Mouse (Mus musculus) midbrain, embryonic 15.5 days (tissue): ENCODE data around the gene Itga2. TPM values are rescaled to one million over a fixed set of nuclear protein-coding genes. Genes with fewer than 3 reads are reported as not detected.

Source experiments
- ATAC-seq: fragments of 200-750 bp; cut with Nextera tagmentation; replicated peaks from 2 replicates; pipeline ENCODE4 v1.8.0; 2017; ENCODE audit warnings: moderate TSS enrichment
- H3K27ac ChIP-seq: fragments of 300-500 bp; sonication (generic); 2 replicates; pipeline ENCODE4 v1.5.1; 2015; ENCODE audit warnings: mild to moderate bottlenecking, inconsistent platforms
- H3K27me3 ChIP-seq: fragments of 300-500 bp; sonication (generic); replicated peaks from 2 replicates; pipeline ENCODE4 v1.6.1; 2015; ENCODE audit warnings: inconsistent platforms
- H3K36me3 ChIP-seq: fragments of 300-500 bp; sonication (generic); replicated peaks from 2 replicates; pipeline ENCODE4 v1.6.1; 2015; ENCODE audit warnings: inconsistent platforms
- H3K4me1 ChIP-seq: fragments of 300-500 bp; sonication (generic); 2 replicates; pipeline ENCODE4 v1.6.1; 2015; ENCODE audit warnings: inconsistent platforms
- H3K4me2 ChIP-seq: fragments of 300-500 bp; sonication (generic); 2 replicates; pipeline ENCODE4 v1.6.1; 2015; ENCODE audit warnings: inconsistent platforms, mild to moderate bottlenecking, moderate library complexity
- H3K4me3 ChIP-seq: fragments of 300-500 bp; sonication (generic); 2 replicates; pipeline ENCODE4 v1.5.1; 2015; ENCODE audit warnings: mild to moderate bottlenecking, inconsistent platforms
- H3K9ac ChIP-seq: fragments of 300-500 bp; sonication (generic); 2 replicates; pipeline ENCODE4 v1.6.1; 2015; ENCODE audit warnings: mild to moderate bottlenecking, inconsistent platforms
- H3K9me3 ChIP-seq: fragments of 300-500 bp; sonication (generic); 2 replicates; pipeline ENCODE4 v1.6.1; 2016; ENCODE audit warnings: inconsistent platforms
- WGBS: fragments of 180-500 bp; shearing (Covaris S2); methylation state at CpG from one replicate; pipeline ENCODE4 v1.1.7; 2015; ENCODE audit warnings: mixed read lengths; 5-methylcytosine and 5-hydroxymethylcytosine counted together
- polyA plus RNA-seq: library from polyadenylated mRNA; unstranded; fragments of >200 nt; fragmentation: Nextera tagmentation; extraction: Ambion mirVana; gene quantifications from 2 replicates; pipeline ENCODE4 v1.2.1, GENCODE M21; 2015

Gene Itga2
- polyA plus RNA-seq, 1 experiment from 2014 or later, result 1.5 TPM

- H3K27ac ChIP-seq, result peak overlapping the region; percentile 53
- H3K4me2 ChIP-seq, result no peak overlapping the region
- H3K27me3 ChIP-seq, result no peaks in the 10 kb centered on the region
- WGBS, result 40% methylated on average over 5 of the region's 5 CpGs
- no peak overlapping the region for H3K4me3 ChIP-seq
- H3K9me3 ChIP-seq, result no peaks in the 10 kb centered on the region
- no peaks in the 10 kb centered on the region for H3K36me3 ChIP-seq
- H3K4me1 ChIP-seq, result no peaks in the 10 kb centered on the region
- ATAC-seq, result peak; percentile 86
- no peak overlapping the region for H3K9ac ChIP-seq
These were observed 93.3 kb downstream of the Itga2 start for GRCm38 (mm10) chr13:114838535-114838990.

DNA sequence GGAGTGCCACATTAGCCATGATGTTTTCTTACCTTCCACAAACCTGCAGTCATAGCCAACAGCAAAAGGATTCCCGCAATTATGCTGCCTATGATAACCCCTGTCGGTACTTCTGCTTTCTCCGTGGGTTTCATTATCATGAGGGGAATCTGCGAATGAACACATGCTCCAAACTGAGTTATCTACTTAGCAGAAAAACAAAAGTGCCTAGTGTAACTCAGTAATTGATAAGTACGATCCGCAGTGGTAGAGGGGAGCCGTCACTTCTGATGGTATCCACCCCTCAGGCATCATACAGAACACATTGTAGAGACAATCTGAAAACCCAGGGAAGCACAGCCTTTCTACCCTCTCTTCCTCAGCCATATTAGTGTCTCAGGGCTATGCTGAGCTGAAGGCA, 94.8 kb downstream of the Itga2 start:
- H3K4me3 ChIP-seq, result no peak overlapping the region
- no peaks in the 10 kb centered on the region for H3K9me3 ChIP-seq
- no peak overlapping the region for H3K4me2 ChIP-seq
- no peak for ATAC-seq
- H3K27me3 ChIP-seq, result no peaks in the 10 kb centered on the region
- H3K9ac ChIP-seq, result no peak overlapping the region
- H3K36me3 ChIP-seq, result no peaks in the 10 kb centered on the region
- H3K27ac ChIP-seq, result no peak overlapping the region
- 88% methylated on average over 7 of the region's 7 CpGs for WGBS
- no peaks in the 10 kb centered on the region for H3K4me1 ChIP-seq

GRCm38 (mm10) chr13:114834580-114834979, 97.3 kb downstream of the Itga2 start:
- Histone ChIP-seq H3K36me3 (0 out of 2 replicates have a peak, but pooled peaks cover 5% of the 10 kb centered on the region), H3K4me2 (no peak overlapping the region), H3K9ac (no peak overlapping the region), H3K27ac (no peak overlapping the region), H3K4me3 (no peak overlapping the region), H3K27me3 (no peaks in the 10 kb centered on the region), H3K4me1 (no peaks in the 10 kb centered on the region), H3K9me3 (no peaks in the 10 kb centered on the region)
- WGBS, result 75% methylated on average over 2 of the region's 2 CpGs
- ATAC-seq, result no peak

- Histone ChIP-seq H3K9me3 (no peaks in the 10 kb centered on the region), H3K4me2 (no peak overlapping the region), H3K4me3 (no peak overlapping the region), H3K27ac (no peak overlapping the region), H3K9ac (no peak overlapping the region), H3K4me1 (no peaks in the 10 kb centered on the region), H3K36me3 (0 out of 2 replicates have a peak, but pooled peaks cover 6% of the 10 kb centered on the region), H3K27me3 (no peaks in the 10 kb centered on the region)
- 87% methylated on average over 4 of the region's 4 CpGs for whole genome bisulfite sequencing
- ATAC-seq, result no peak
These were observed 98.5 kb downstream of the Itga2 start for GRCm38 (mm10) chr13:114833351-114833750.

DNA sequence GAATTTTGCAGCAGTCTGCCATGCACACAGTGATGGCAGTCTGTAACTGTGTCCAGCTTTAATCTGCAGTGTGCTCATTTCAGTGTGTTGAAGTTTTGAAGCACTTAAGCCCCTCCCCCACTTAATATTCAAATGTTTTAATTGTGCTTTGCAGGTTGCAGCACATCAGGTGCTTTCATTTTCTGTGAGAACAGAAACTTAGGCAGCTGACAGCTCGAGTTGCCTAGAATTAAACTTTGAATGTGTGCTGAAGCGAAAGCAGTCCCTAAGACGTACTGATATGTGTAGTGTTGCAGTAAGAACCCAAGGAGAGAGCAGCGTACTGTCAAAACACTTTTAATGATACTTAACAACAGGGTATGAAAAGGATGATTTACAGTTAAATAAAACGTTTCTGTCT, 99.1 kb downstream of the Itga2 start:
- Histone ChIP-seq H3K4me3 (no peak overlapping the region), H3K4me1 (no peaks in the 10 kb centered on the region), H3K36me3 (0 out of 2 replicates have a peak, but pooled peaks cover 12% of the 10 kb centered on the region), H3K9me3 (no peaks in the 10 kb centered on the region), H3K4me2 (no peak overlapping the region), H3K9ac (no peak overlapping the region), H3K27ac (no peak overlapping the region), H3K27me3 (no peaks in the 10 kb centered on the region)
- no peak for ATAC-seq
- 71% methylated on average over 5 of the region's 5 CpGs for WGBS

DNA sequence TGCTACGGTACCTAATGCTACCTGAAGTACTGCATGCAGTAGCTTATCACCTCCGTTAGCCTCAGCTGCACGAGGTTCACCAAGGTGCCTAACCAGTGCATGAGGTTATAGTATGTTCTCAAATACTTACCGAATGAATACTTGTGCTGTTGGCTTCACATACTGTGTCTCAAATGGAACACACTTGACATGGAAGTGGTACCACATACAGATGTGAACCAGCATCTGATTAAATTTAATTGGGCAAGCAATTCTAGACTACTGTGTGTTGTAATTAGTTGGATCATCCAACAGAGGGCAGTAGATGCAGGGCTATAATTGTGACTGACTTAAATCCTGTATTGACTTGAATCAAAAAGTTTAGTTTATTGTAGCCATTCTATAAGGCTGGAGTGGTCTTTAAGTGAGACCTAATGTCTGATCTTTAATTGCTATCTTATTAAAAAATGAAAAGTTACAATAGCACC, 100.5 kb downstream of the Itga2 start:
- peak; percentile 38 for ATAC-seq
- no peak overlapping the region for H3K4me2 ChIP-seq
- no peak overlapping the region for H3K9ac ChIP-seq
- H3K4me3 ChIP-seq, result no peak overlapping the region
- H3K27me3 ChIP-seq, result no peaks in the 10 kb centered on the region
- no peaks in the 10 kb centered on the region for H3K4me1 ChIP-seq
- no peaks in the 10 kb centered on the region for H3K9me3 ChIP-seq
- 0 out of 2 replicates have a peak, but pooled peaks cover 15% of the 10 kb centered on the region for H3K36me3 ChIP-seq
- 86% methylated on average over 4 of the region's 4 CpGs for WGBS
- no peak overlapping the region for H3K27ac ChIP-seq

DNA sequence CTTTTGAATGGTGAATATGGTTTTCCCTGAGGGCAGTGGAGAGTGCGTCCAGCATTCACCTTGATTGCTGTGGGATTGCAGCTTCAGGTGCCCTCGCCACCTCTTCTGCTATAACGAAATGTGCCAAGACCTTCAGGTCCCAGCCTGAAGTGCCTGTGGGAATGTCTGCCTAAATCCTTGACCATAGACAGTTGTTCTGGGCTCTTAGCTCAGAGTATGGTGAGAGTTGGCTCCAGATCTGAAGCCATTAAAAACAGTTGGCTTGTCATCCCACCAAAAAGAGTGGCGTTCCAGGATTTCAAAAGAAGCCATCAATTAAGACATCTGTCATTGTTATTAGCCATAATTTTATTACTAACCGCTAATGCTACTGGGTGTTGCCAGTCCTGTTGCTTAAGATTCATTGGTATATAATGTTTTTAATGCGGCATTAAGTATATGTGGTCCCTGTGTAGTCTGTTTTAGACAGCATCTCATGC, 106.5 kb downstream of the Itga2 start:
- ATAC-seq, result no peak
- WGBS, result 89% methylated on average over 6 of the region's 6 CpGs
- Histone ChIP-seq H3K36me3 (0 out of 2 replicates have a peak, but pooled peaks cover 12% of the 10 kb centered on the region), H3K9ac (no peak overlapping the region), H3K4me2 (no peak overlapping the region), H3K4me1 (no peaks in the 10 kb centered on the region), H3K27ac (no peak overlapping the region), H3K4me3 (no peak overlapping the region), H3K27me3 (no peaks in the 10 kb centered on the region), H3K9me3 (no peaks in the 10 kb centered on the region)

- WGBS, result 92% methylated on average over 2 of the region's 2 CpGs
- no peak overlapping the region for H3K4me3 ChIP-seq
These were observed 109.0 kb downstream of the Itga2 start for GRCm38 (mm10) chr13:114822871-114823270.

GRCm38 (mm10) chr13:114818513-114818912, 113.4 kb downstream of the Itga2 start:
- Histone ChIP-seq H3K27ac (no peak overlapping the region), H3K4me1 (peaks cover 16% of the 10 kb centered on the region), H3K9me3 (no peaks in the 10 kb centered on the region), H3K36me3 (no peaks in the 10 kb centered on the region), H3K27me3 (0 out of 2 replicates have a peak, but pooled peaks cover 2% of the 10 kb centered on the region), H3K4me3 (peak overlapping the region; percentile 65), H3K9ac (peak overlapping the region; percentile 51), H3K4me2 (peak overlapping the region; percentile 96)
- peak; percentile 85 for ATAC-seq
- 23% methylated on average over 9 of the region's 9 CpGs for WGBS

More at GRCm38 (mm10) chr13:114822871-114823270, 109.0 kb downstream of the Itga2 start:
- no peak for ATAC-seq
- Histone ChIP-seq H3K27ac (no peak overlapping the region), H3K4me2 (no peak overlapping the region), H3K27me3 (no peaks in the 10 kb centered on the region), H3K36me3 (0 out of 2 replicates have a peak, but pooled peaks cover 4% of the 10 kb centered on the region), H3K9me3 (no peaks in the 10 kb centered on the region), H3K4me1 (peaks cover 9% of the 10 kb centered on the region), H3K9ac (no peak overlapping the region)

DNA sequence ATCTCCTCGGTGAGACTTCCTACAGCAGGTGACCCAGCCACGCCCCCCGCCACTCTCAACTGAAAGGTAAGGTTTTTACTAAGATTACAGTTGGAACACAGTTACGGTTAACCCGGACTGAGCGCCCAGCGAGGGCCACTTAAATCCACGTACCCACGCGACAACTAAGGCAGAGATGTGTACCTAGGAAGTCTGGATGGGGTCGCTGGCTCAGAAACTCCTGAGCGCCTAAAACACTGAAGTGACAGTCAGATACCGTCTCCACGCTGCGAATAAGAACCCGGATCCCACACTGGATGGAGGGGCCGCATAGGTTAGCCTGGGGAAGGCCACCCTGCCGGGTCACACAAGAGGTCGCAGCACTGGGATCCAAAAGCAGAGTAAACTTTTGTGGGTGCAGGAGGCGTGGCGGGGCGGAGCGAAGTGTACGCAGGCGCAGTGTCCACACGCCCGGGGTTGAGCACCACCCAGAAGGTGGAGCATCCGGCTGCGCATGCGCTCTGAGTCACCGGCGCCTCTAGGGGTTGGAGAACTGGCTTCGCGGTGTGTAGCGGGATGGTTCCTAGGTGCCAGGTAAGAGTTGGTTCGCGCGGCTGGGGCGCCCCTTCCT, 114.0 kb downstream of the Itga2 start, which contains the start of gene Mocs2:
Mocs2 (plus strand) TSS at position 486 of the 610 bp plus-strand sequence.
- H3K4me1 ChIP-seq, result peaks cover 16% of the 10 kb centered on the region
- H3K27ac ChIP-seq, result no peak within 1 kb of the TSS
- peak within 1 kb of the TSS; percentile 65 for H3K4me3 ChIP-seq
- ATAC-seq, result peak; percentile 99
- H3K36me3 ChIP-seq, result no peaks in the 10 kb centered on the region
- peak within 1 kb of the TSS; percentile 96 for H3K4me2 ChIP-seq
- no peaks in the 10 kb centered on the region for H3K9me3 ChIP-seq
- 0 out of 2 replicates have a peak, but pooled peaks cover 2% of the 10 kb centered on the region for H3K27me3 ChIP-seq
- H3K9ac ChIP-seq, result peak within 1 kb of the TSS; percentile 51
- 1% methylated on average over 39 of the region's 39 CpGs for WGBS

- ATAC-seq, result no peak
- Histone ChIP-seq H3K4me3 (no peak overlapping the region), H3K9me3 (no peaks in the 10 kb centered on the region), H3K27ac (no peak overlapping the region), H3K27me3 (no peaks in the 10 kb centered on the region), H3K4me1 (no peaks in the 10 kb centered on the region), H3K9ac (no peak overlapping the region), H3K36me3 (no peaks in the 10 kb centered on the region), H3K4me2 (no peak overlapping the region)
- WGBS, result 84% methylated on average over 5 of the region's 5 CpGs
These were observed 122.2 kb downstream of the Itga2 start for GRCm38 (mm10) chr13:114809624-114810210.

- Histone ChIP-seq H3K36me3 (no peaks in the 10 kb centered on the region), H3K9ac (no peak overlapping the region), H3K4me3 (no peak overlapping the region), H3K27ac (no peak overlapping the region), H3K9me3 (no peaks in the 10 kb centered on the region), H3K4me2 (no peak overlapping the region), H3K4me1 (no peaks in the 10 kb centered on the region), H3K27me3 (no peaks in the 10 kb centered on the region)
- WGBS, result 78% methylated on average over 2 of the region's 2 CpGs
- no peak for ATAC-seq
These were observed 128.9 kb downstream of the Itga2 start for GRCm38 (mm10) chr13:114802971-114803370.
